Mouse (Mus musculus): ENCODE results near the gene Olfr1434. TPM values are rescaled to one million over a fixed set of nuclear protein-coding genes. Genes with fewer than 3 reads are reported as not detected.

The Olfr1434 gene
- polyA plus RNA-seq (2015; fragmentation: Illumina TruSeq; extraction: RNeasy Lipid Tissue Mini Kit (QIAGEN cat#74804); ENCODE audit: insufficient read depth, low replicate concordance) = not detected

DNA sequence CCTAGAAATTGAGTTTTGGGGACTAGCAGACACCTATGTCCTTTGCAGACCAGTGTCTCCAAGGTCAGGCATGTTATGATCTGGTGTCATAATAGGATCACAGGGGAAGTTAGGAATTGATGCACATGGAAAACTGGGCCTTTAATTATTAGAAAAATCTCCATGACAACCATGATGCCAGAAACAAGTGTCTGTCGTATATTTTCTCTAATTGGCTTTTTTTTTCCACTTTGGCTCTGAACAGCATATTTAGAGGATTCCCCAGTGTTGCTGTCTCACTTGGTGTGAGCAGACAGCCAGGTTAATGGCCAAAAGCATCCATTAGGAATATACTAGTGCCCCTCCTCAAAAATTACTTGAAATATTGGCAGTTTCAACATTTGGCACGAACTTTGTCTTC, at the start of gene Olfr1434:
Olfr1434 (plus strand) TSS at position 301 of the 400 bp plus-strand sequence.

DNA sequence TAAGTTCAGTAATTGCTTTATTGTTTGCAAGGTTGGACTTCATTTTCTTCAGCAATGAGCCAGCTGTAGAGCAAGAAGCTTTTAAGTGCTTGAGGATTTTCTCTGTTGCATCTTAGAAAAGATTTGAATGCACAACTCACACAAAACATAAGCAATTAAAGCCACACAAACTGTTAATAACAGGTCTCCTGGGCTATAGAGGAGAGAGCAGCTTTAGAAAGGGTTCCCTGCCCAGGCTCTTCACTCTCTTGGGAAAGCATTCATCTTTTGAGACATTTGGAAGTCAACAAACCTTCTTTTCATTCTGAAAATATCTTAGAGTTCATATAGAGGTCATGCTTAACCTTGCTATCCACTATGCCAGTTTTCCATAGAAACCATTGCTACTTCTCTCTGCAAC, 47.2 kb upstream of the Olfr1434 start, which contains the start of gene Olfr1432:
Olfr1432 (minus strand) TSS at position 101 of the 400 bp plus-strand sequence.

DNA sequence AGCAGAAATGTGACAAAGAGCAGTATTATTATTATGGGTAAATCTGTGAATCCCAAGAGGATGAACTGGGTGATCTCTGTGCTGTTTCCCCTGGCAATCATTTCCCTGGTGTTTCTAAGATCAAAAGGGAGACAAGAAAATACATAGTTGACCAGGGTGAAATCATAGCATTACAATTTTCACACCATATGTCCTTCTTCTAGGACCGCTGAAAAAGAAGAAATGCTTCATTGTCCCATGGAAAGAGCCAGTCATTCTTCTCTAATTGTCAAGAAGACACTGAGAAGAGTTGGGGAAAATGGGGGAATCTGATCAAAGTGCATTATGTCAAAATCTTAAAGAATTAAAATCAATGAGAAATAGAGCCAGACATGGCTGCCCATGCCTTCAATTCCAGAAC, 38.1 kb upstream of the Olfr1434 start, which contains the start of gene Olfr262:
Olfr262 (minus strand) TSS at position 101 of the 400 bp plus-strand sequence.

DNA sequence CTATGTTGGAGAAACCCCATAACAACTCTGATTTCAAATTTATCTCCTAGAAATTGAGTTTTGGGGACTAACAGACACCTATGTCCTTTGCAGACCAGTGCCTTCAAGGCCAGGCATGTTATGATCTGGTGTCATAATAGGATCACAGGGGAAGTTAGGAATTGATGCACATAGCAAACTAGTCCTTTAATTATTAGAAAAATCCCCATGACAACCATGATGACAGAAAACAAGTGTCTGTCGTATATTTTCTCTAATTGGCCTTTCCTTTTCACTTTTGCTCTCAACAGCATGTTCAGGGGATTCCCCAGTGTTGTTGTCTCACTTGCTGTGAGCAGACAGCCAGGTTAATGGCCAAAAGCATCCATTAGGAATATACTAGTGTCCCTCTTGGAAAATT, 18.9 kb upstream of the Olfr1434 start, which contains the start of gene Olfr235:
Olfr235 (plus strand) TSS at position 301 of the 400 bp plus-strand sequence.

DNA sequence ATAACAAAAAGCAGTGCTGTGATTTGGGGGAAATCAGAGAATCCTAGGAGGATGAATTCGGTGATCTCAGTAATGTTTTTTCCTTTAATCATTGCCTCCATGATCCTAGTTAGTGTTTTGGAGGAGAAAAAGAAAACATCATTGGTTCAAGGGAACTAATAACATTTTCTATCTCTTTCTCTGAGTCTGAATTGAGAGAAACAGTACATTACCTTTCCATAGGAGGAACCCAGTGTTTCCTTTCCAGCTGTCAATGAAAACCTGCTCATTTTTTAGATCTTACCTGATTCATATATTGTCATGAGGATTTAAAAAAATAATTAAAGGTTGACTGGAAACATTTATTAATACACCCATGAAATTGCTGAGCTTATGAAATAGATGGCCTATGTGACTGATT, 19.4 kb downstream of the Olfr1434 start, which contains the start of gene Olfr1436:
Olfr1436 (minus strand) TSS at position 101 of the 400 bp plus-strand sequence.

DNA sequence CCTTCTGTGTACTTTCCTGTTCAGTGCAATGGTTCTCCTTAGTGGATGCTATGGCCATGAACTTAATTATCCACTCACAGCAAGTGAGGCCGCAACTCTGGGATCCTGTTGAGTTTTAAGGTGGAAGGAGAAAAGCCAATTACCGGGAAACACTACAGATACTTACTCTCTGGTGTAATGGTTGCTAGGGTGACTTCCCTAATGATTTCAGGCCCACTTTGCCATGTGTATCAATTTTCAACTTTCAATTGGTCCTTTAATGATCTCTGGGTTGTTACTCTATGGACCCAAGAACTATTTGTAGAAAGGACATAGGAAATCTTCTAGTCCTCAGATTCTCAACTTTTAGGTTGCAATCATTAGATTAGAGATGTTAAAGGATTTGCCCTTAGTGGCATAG, 45.3 kb downstream of the Olfr1434 start, which contains the start of gene Olfr1437:
Olfr1437 (minus strand) TSS at position 101 of the 400 bp plus-strand sequence.

Other genes with a start within 250 kb of the Olfr1434 start
- not detected for gene Olfr1423, start 238.5 kb upstream of the Olfr1434 start, polyA plus RNA-seq (2015; fragmentation: Illumina TruSeq; extraction: RNeasy Lipid Tissue Mini Kit (QIAGEN cat#74804); ENCODE audit: insufficient read depth, low replicate concordance)
- gene Olfr1424, start 217.2 kb upstream of the Olfr1434 start, polyA plus RNA-seq (2015; fragmentation: Illumina TruSeq; extraction: RNeasy Lipid Tissue Mini Kit (QIAGEN cat#74804); ENCODE audit: insufficient read depth, low replicate concordance) = not detected
- gene Olfr1425, start 202.1 kb upstream of the Olfr1434 start, polyA plus RNA-seq (2015; fragmentation: Illumina TruSeq; extraction: RNeasy Lipid Tissue Mini Kit (QIAGEN cat#74804); ENCODE audit: insufficient read depth, low replicate concordance) = not detected
- gene Olfr1426, start 187.8 kb upstream of the Olfr1434 start, polyA plus RNA-seq (2015; fragmentation: Illumina TruSeq; extraction: RNeasy Lipid Tissue Mini Kit (QIAGEN cat#74804); ENCODE audit: insufficient read depth, low replicate concordance) = not detected
- gene Olfr1427, start 176.5 kb upstream of the Olfr1434 start, polyA plus RNA-seq (2015; fragmentation: Illumina TruSeq; extraction: RNeasy Lipid Tissue Mini Kit (QIAGEN cat#74804); ENCODE audit: insufficient read depth, low replicate concordance) = not detected
- not detected for gene Olfr1428, start 164.0 kb upstream of the Olfr1434 start, polyA plus RNA-seq (2015; fragmentation: Illumina TruSeq; extraction: RNeasy Lipid Tissue Mini Kit (QIAGEN cat#74804); ENCODE audit: insufficient read depth, low replicate concordance)
- gene Olfr76, start 156.7 kb upstream of the Olfr1434 start, polyA plus RNA-seq (2015; fragmentation: Illumina TruSeq; extraction: RNeasy Lipid Tissue Mini Kit (QIAGEN cat#74804); ENCODE audit: insufficient read depth, low replicate concordance) = not detected
- not detected for gene Olfr1555-ps1, start 109.7 kb upstream of the Olfr1434 start, polyA plus RNA-seq (2015; fragmentation: Illumina TruSeq; extraction: RNeasy Lipid Tissue Mini Kit (QIAGEN cat#74804); ENCODE audit: insufficient read depth, low replicate concordance)
- not detected for gene Olfr1431, start 79.2 kb upstream of the Olfr1434 start, polyA plus RNA-seq (2015; fragmentation: Illumina TruSeq; extraction: RNeasy Lipid Tissue Mini Kit (QIAGEN cat#74804); ENCODE audit: insufficient read depth, low replicate concordance)
- gene Olfr1432, start 47.3 kb upstream of the Olfr1434 start, polyA plus RNA-seq (2015; fragmentation: Illumina TruSeq; extraction: RNeasy Lipid Tissue Mini Kit (QIAGEN cat#74804); ENCODE audit: insufficient read depth, low replicate concordance) = not detected
- gene Olfr262, start 38.2 kb upstream of the Olfr1434 start, polyA plus RNA-seq (2015; fragmentation: Illumina TruSeq; extraction: RNeasy Lipid Tissue Mini Kit (QIAGEN cat#74804); ENCODE audit: insufficient read depth, low replicate concordance) = not detected
- not detected for gene Olfr235, start 18.8 kb upstream of the Olfr1434 start, polyA plus RNA-seq (2015; fragmentation: Illumina TruSeq; extraction: RNeasy Lipid Tissue Mini Kit (QIAGEN cat#74804); ENCODE audit: insufficient read depth, low replicate concordance)
- gene Olfr1436, start 19.3 kb downstream of the Olfr1434 start, polyA plus RNA-seq (2015; fragmentation: Illumina TruSeq; extraction: RNeasy Lipid Tissue Mini Kit (QIAGEN cat#74804); ENCODE audit: insufficient read depth, low replicate concordance) = not detected
- not detected for gene Olfr1437, start 45.2 kb downstream of the Olfr1434 start, polyA plus RNA-seq (2015; fragmentation: Illumina TruSeq; extraction: RNeasy Lipid Tissue Mini Kit (QIAGEN cat#74804); ENCODE audit: insufficient read depth, low replicate concordance)
- gene Olfr1438-ps1, start 56.1 kb downstream of the Olfr1434 start, polyA plus RNA-seq (2015; fragmentation: Illumina TruSeq; extraction: RNeasy Lipid Tissue Mini Kit (QIAGEN cat#74804); ENCODE audit: insufficient read depth, low replicate concordance) = not detected
- not detected for gene Olfr1440, start 107.4 kb downstream of the Olfr1434 start, polyA plus RNA-seq (2015; fragmentation: Illumina TruSeq; extraction: RNeasy Lipid Tissue Mini Kit (QIAGEN cat#74804); ENCODE audit: insufficient read depth, low replicate concordance)
- not detected for gene Olfr1441, start 137.6 kb downstream of the Olfr1434 start, polyA plus RNA-seq (2015; fragmentation: Illumina TruSeq; extraction: RNeasy Lipid Tissue Mini Kit (QIAGEN cat#74804); ENCODE audit: insufficient read depth, low replicate concordance)
- not detected for gene Pfpl, start 148.1 kb downstream of the Olfr1434 start, polyA plus RNA-seq (2015; fragmentation: Illumina TruSeq; extraction: RNeasy Lipid Tissue Mini Kit (QIAGEN cat#74804); ENCODE audit: insufficient read depth, low replicate concordance)
- gene Mpeg1, start 180.9 kb downstream of the Olfr1434 start, polyA plus RNA-seq (2015; fragmentation: Illumina TruSeq; extraction: RNeasy Lipid Tissue Mini Kit (QIAGEN cat#74804); ENCODE audit: insufficient read depth, low replicate concordance) = 441 TPM
- gene Dtx4, start 221.6 kb downstream of the Olfr1434 start, polyA plus RNA-seq (2015; fragmentation: Illumina TruSeq; extraction: RNeasy Lipid Tissue Mini Kit (QIAGEN cat#74804); ENCODE audit: insufficient read depth, low replicate concordance) = 11.5 TPM